Mouse (Mus musculus) T-helper 17 cell (primary cell): ENCODE measurements around the gene Itln1.

Experiments
- in situ Hi-C, 2 experiments: fragments of 300-600 bp; cut with MboI, MseI; formaldehyde crosslinking; loops; 1 replicate in 1 of 2; 2 replicates in 1 of 2; pipeline ENCODE4 v1.15.1; 2025; ENCODE audit warnings: high pct_unique_total_duplicates in 2 of 2

Gene Itln1

GRCm38 (mm10) chr1:171535194-171535593 is at the start of gene Itln1:
Itln1 (minus strand) TSS chr1:171535294.
- in situ Hi-C loops, result no loop called here

GRCm38 (mm10) chr1:171584584-171584983 is 49.5 kb upstream of the Itln1 start:
- in situ Hi-C loops, result no loop called here

- in situ Hi-C loops, result no loop called here
These were observed 42.1 kb upstream of the Itln1 start for GRCm38 (mm10) chr1:171577168-171577567.

GRCm38 (mm10) chr1:171568436-171568835 is 33.3 kb upstream of the Itln1 start:
- in situ Hi-C loops, result loop anchor here in 1 of 2 experiments (5.0 kb wide), 1 partner anchor 61 kb away; no protein-coding TSS in a partner anchor

- in situ Hi-C loops, result loop anchor here in 1 of 2 experiments (5.0 kb wide), 1 partner anchor 59 kb away; no protein-coding TSS in a partner anchor
These were observed 31.7 kb upstream of the Itln1 start for GRCm38 (mm10) chr1:171566777-171567176.

- in situ Hi-C loops, result loop anchor here in 1 of 2 experiments (5.0 kb wide), 1 partner anchor 59 kb away; no protein-coding TSS in a partner anchor
These were observed 30.8 kb upstream of the Itln1 start for GRCm38 (mm10) chr1:171565888-171566287.

- in situ Hi-C loops, result no loop called here
These were observed 29.2 kb upstream of the Itln1 start for GRCm38 (mm10) chr1:171564247-171564646.

GRCm38 (mm10) chr1:171563042-171563441 is 27.9 kb upstream of the Itln1 start:
- in situ Hi-C loops, result no loop called here

- in situ Hi-C loops, result no loop called here
These were observed 26.6 kb upstream of the Itln1 start for GRCm38 (mm10) chr1:171561639-171562225.

- in situ Hi-C loops, result no loop called here
These were observed 26.1 kb upstream of the Itln1 start for GRCm38 (mm10) chr1:171561200-171561599.

- in situ Hi-C loops, result no loop called here
These were observed 25.2 kb upstream of the Itln1 start for GRCm38 (mm10) chr1:171560262-171560661.

GRCm38 (mm10) chr1:171558898-171559297 is 23.8 kb upstream of the Itln1 start, which contains the start of gene Cd244a:
Cd244a (plus strand) TSS chr1:171559193.
- in situ Hi-C loops, result loop anchor here in 1 of 2 experiments (5.0 kb wide), 2 partner anchors 57 to 97 kb away; partner anchors contain the start of gene Alyref2

- in situ Hi-C loops, result loop anchor here in 1 of 2 experiments (5.0 kb wide), 2 partner anchors 56 to 96 kb away; partner anchors contain the start of gene Alyref2
These were observed 23.3 kb upstream of the Itln1 start for GRCm38 (mm10) chr1:171558407-171558806.

- in situ Hi-C loops, result loop anchor here in 1 of 2 experiments (5.0 kb wide), 2 partner anchors 54 to 94 kb away; partner anchors contain the start of gene Alyref2
These were observed 21.3 kb upstream of the Itln1 start for GRCm38 (mm10) chr1:171556366-171556765.

- in situ Hi-C loops, result no loop called here
These were observed 18.6 kb upstream of the Itln1 start for GRCm38 (mm10) chr1:171553359-171554341.

GRCm38 (mm10) chr1:171552230-171552629 is 17.1 kb upstream of the Itln1 start:
- in situ Hi-C loops, result no loop called here

GRCm38 (mm10) chr1:171551326-171551725 is 16.2 kb upstream of the Itln1 start:
- in situ Hi-C loops, result no loop called here

GRCm38 (mm10) chr1:171540694-171541093 is 5.6 kb upstream of the Itln1 start:
- in situ Hi-C loops, result loop anchor here (5.0 to 10.0 kb wide), 2 partner anchors 78 to 324 kb away; no protein-coding TSS in a partner anchor

GRCm38 (mm10) chr1:171534557-171534956 is 537 bp downstream of the Itln1 start:
- in situ Hi-C loops, result no loop called here

GRCm38 (mm10) chr1:171532830-171533229 is 2.3 kb downstream of the Itln1 start:
- in situ Hi-C loops, result no loop called here

GRCm38 (mm10) chr1:171531367-171531766 is 3.7 kb downstream of the Itln1 start:
- in situ Hi-C loops, result no loop called here

- in situ Hi-C loops, result no loop called here
These were observed 19.5 kb downstream of the Itln1 start for GRCm38 (mm10) chr1:171515557-171515956.
